Mouse (Mus musculus) midbrain, embryonic 12.5 days (tissue): ENCODE data around the gene Cd2ap. TPM values are rescaled to one million over a fixed set of nuclear protein-coding genes. Genes with fewer than 3 reads are reported as not detected.

Experiments
- ATAC-seq: fragments of 200-750 bp; cut with Nextera tagmentation; 2 replicates; pipeline ENCODE4 v1.8.0; 2017; ENCODE audit warnings: low read depth, moderate TSS enrichment, moderate library complexity; ENCODE audit not compliant: low FRiP score
- H3K27ac ChIP-seq: fragments of 300-500 bp; sonication (generic); replicated peaks from 2 replicates; pipeline ENCODE4 v1.5.1; 2016; ENCODE audit warnings: mild to moderate bottlenecking
- H3K27me3 ChIP-seq: fragments of 300-500 bp; sonication (generic); 2 replicates; pipeline ENCODE4 v1.6.1; 2016; ENCODE audit warnings: mild to moderate bottlenecking
- H3K36me3 ChIP-seq: fragments of 300-500 bp; sonication (generic); 2 replicates; pipeline ENCODE4 v1.6.1; 2016
- H3K4me1 ChIP-seq: fragments of 300-500 bp; sonication (generic); 2 replicates; pipeline ENCODE4 v1.6.1; 2016
- H3K4me2 ChIP-seq: fragments of 300-500 bp; sonication (generic); replicated peaks from 2 replicates; pipeline ENCODE4 v1.6.1; 2016; ENCODE audit warnings: mild to moderate bottlenecking, moderate library complexity
- H3K4me3 ChIP-seq: fragments of 300-500 bp; sonication (generic); 2 replicates; pipeline ENCODE4 v1.5.1; 2016; ENCODE audit warnings: mild to moderate bottlenecking
- H3K9ac ChIP-seq: fragments of 300-500 bp; sonication (generic); replicated peaks from 2 replicates; pipeline ENCODE4 v1.6.1; 2016; ENCODE audit warnings: mild to moderate bottlenecking, moderate library complexity
- H3K9me3 ChIP-seq: fragments of 300-500 bp; sonication (generic); 2 replicates; pipeline ENCODE4 v1.6.1; 2016; ENCODE audit warnings: mild to moderate bottlenecking
- WGBS: fragments of 180-500 bp; shearing (Covaris S2); methylation state at CpG from one replicate; pipeline ENCODE4 v1.1.7; 2016; 5-methylcytosine and 5-hydroxymethylcytosine counted together
- polyA plus RNA-seq: library from polyadenylated mRNA; unstranded; fragments of >200 nt; fragmentation: Nextera tagmentation; extraction: Ambion mirVana; gene quantifications from 2 replicates; pipeline ENCODE4 v1.2.1, GENCODE M21; 2016

Cd2ap gene
- polyA plus RNA-seq, 1 experiment from 2014 or later, result 13.2 TPM

DNA sequence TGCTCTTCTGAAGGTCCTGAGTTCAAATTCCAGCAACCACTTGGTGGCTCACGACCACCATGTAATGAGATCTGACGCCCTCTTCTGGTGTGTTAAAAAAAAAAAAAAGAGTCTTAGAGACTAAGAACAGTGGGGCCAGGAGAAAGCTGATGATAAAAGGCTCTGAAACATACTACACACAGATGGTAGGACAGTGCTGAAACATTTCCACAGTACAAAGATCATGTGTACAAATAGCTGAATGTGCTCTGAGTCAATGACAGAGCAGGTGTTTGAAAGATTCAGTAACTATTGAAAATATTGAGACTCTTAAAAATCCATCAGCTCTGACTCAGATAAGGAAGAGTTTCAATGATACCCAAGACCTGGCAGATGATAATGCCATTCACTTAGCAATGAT, 29.4 kb downstream of the Cd2ap start:
- ATAC-seq, result no peak
- no peaks in the 10 kb centered on the region for H3K4me1 ChIP-seq
- H3K36me3 ChIP-seq, result peaks cover 11% of the 10 kb centered on the region; the same call in 1 of the 2 replicates
- no peak overlapping the region for H3K4me3 ChIP-seq
- no peak overlapping the region for H3K4me2 ChIP-seq
- WGBS, result 86% methylated on average over 2 of the region's 2 CpGs
- H3K27me3 ChIP-seq, result no peaks in the 10 kb centered on the region
- H3K9ac ChIP-seq, result no peak overlapping the region
- H3K9me3 ChIP-seq, result no peaks in the 10 kb centered on the region
- H3K27ac ChIP-seq, result no peak overlapping the region

DNA sequence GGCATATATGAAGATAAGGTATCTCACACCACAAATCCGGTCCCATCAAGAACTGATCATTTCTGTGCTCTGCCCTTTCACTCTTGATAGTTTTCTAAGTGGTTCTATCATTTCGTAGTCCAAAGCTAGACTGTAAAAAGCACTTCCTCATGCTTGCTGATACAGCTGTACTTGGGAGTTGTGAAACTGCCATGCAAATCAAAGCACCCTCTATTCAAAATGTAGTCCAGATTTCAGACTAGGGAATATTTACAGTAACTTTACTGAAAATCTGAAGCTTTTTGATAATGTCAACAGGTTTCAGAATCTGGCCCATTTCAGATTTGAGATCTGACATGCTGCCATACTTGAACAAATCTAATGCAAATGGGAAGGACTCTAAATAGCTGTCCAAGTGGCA, 39.3 kb downstream of the Cd2ap start:
- Histone ChIP-seq H3K4me1 (no peaks in the 10 kb centered on the region), H3K9me3 (no peaks in the 10 kb centered on the region), H3K36me3 (no peaks in the 10 kb centered on the region), H3K9ac (no peak overlapping the region), H3K4me2 (no peak overlapping the region), H3K27ac (no peak overlapping the region), H3K27me3 (no peaks in the 10 kb centered on the region), H3K4me3 (no peak overlapping the region)
- ATAC-seq, result no peak
- WGBS, result 95% methylated on average over 2 of the region's 2 CpGs

DNA sequence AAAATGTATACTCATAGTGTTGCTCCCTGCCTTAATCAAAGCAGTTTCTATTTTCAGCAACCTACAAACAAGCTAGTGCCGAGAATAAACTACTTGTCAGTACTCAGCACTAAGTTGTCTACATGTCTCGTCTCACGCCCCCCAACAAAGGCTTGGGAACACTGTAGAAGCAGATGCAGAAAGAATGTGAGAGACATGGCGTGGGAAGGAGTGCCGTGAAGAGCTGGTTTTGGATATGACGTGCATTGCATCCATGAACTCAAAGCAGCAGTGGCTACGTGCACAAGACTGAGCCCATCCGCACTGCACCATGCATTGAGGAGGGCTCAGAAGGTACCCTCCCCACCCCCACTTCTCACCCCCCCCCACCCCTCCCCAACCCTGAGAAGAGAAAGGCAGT, 53.7 kb downstream of the Cd2ap start:
- Histone ChIP-seq H3K4me2 (no peak overlapping the region), H3K27ac (no peak overlapping the region), H3K27me3 (no peaks in the 10 kb centered on the region), H3K36me3 (0 out of 2 replicates have a peak, but pooled peaks cover 14% of the 10 kb centered on the region), H3K9ac (no peak overlapping the region), H3K4me1 (no peaks in the 10 kb centered on the region), H3K9me3 (no peaks in the 10 kb centered on the region), H3K4me3 (no peak overlapping the region)
- 84% methylated on average over 8 of the region's 8 CpGs for WGBS
- no peak for ATAC-seq

DNA sequence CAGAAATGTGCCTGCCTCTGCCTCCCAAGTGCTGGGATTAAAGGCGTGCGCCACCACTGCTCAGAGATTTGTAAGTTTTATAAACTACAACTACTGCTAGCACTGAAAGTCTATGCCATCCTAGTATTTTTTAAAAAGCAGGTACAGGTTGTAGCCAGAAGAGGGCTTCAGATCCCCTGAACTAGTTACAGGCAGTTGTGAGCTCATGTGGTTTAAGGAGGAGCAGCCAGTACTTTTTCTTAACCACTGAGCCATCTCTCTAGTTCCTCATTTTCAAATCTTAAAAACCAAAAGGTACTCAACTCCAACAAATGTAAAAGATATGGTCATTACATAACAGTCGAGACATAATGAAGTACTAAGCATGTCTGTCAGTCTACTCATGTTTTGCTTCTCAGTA, 61.1 kb downstream of the Cd2ap start:
- Histone ChIP-seq H3K9ac (no peak overlapping the region), H3K27me3 (no peaks in the 10 kb centered on the region), H3K27ac (no peak overlapping the region), H3K4me1 (no peaks in the 10 kb centered on the region), H3K4me2 (no peak overlapping the region), H3K9me3 (no peaks in the 10 kb centered on the region), H3K36me3 (peaks cover 24% of the 10 kb centered on the region; the same call in 1 of the 2 replicates), H3K4me3 (no peak overlapping the region)
- no peak for ATAC-seq
- 90% methylated on average over 3 of the region's 3 CpGs for WGBS

DNA sequence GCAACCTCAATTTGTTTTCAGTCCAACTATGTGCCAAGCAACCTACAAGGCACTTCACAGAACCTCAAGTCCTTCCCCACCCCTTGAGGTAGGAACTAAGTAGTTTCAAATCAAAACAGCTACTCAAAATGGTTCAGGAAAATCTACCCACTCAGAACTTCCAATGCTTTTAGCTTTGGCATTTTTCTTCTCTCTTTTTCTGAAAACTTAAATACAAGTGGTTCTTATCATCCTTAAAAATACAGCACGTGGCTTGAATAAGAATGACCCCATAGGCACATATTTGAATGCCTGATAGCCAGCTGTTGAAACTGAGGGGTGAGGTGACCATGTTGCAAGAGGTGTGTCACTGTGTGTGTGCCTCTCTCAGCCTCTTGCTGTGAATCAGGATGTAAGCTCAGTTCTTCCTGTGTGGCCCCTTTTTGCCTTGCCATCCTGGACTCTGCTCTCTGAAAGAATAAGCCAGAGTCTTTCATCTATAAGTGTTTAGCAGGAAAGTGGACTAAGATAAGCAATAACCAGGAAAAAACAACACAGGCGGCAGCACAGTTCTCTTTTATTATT, 84.0 kb downstream of the Cd2ap start:
- no peak overlapping the region for H3K9ac ChIP-seq
- H3K4me3 ChIP-seq, result no peak overlapping the region
- no peak for ATAC-seq
- WGBS, result 83% methylated on average over 2 of the region's 2 CpGs
- H3K27ac ChIP-seq, result no peak overlapping the region
- no peaks in the 10 kb centered on the region for H3K4me1 ChIP-seq
- H3K27me3 ChIP-seq, result no peaks in the 10 kb centered on the region
- no peak overlapping the region for H3K4me2 ChIP-seq
- peaks cover 2% of the 10 kb centered on the region; the same call in 1 of the 2 replicates for H3K36me3 ChIP-seq
- H3K9me3 ChIP-seq, result no peaks in the 10 kb centered on the region

DNA sequence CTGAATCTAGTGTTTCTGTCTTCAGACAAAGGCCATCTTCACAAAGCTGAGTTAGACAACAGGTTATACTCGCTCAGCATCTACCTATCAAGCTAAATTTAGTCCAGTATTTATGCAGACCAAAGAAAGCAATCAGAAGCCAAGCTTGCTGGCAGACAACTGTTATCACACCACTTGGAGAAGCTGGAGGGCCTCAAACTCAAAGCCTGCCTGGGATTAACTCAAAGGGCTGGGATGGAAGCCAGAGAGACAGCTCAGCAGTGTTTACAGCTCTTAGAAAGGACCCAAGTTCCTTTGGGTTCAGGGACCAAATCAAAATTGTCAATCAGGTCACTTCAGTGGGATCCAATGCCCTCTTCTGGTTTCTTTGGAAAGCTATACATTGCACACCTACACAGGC, 85.7 kb downstream of the Cd2ap start:
- Histone ChIP-seq H3K36me3 (no peaks in the 10 kb centered on the region), H3K9me3 (no peaks in the 10 kb centered on the region), H3K27me3 (no peaks in the 10 kb centered on the region), H3K4me2 (no peak overlapping the region), H3K4me1 (no peaks in the 10 kb centered on the region), H3K27ac (no peak overlapping the region), H3K9ac (no peak overlapping the region), H3K4me3 (no peak overlapping the region)
- WGBS, result 91% methylated on average over 1 of the region's 1 CpGs
- ATAC-seq, result no peak

DNA sequence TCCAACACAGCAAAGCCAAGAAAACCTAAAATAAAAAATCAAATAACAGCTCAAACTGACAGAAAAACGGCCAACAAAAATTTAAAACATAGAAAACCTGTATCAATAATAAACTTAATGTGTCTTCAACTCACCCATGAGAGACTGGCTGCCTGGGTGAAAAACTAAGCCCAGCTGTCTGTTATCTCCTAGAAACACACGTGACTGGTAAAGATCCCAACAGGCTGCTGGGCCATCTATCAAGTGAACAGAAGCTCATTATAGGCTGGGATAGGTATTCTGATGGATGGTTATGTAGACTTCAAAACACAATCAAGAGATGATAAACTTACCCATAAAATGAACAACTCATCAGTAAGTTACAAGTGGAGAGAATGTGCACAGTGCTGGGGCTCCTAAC, 86.7 kb downstream of the Cd2ap start:
- Histone ChIP-seq H3K36me3 (no peaks in the 10 kb centered on the region), H3K4me2 (no peak overlapping the region), H3K27ac (no peak overlapping the region), H3K27me3 (no peaks in the 10 kb centered on the region), H3K4me3 (no peak overlapping the region), H3K4me1 (no peaks in the 10 kb centered on the region), H3K9me3 (no peaks in the 10 kb centered on the region), H3K9ac (no peak overlapping the region)
- ATAC-seq, result no peak
- 94% methylated on average over 2 of the region's 2 CpGs for WGBS

DNA sequence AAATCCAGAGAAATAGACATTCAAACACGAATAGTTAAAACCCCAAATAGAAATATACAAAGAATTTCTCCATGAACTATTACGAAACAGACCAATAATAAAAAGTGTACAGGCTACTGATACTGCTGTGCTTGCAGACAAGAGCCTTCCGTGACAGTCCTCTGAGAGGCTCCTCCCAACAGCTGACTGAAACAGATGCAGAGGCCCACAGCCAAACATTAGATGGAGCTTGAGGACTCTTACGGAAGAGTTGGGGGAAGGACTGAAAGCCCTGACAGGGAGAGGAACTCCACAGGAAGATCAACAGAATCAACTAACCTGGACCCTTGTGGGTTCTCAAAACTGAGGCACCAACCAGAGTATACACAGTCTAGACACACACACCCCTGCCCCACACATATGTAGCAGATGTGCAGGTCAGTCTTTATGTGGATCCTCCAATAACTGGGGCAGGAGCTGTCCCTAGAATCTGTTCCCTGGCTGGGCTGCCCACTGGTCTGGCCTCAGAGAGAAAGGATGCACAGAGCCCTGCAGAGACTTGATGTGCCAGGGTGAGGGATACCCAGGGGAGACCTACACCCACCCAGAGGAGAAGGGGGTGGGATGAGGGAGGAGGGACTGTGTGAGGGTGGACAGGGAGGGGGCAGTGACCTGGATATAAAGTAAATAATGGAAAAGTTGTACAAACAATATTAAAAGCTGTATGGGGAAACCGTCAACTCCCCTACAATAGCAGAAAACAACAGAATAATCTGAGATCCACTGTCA, 87.6 kb downstream of the Cd2ap start:
- Histone ChIP-seq H3K4me2 (no peak overlapping the region), H3K27me3 (no peaks in the 10 kb centered on the region), H3K4me3 (no peak overlapping the region), H3K36me3 (no peaks in the 10 kb centered on the region), H3K9ac (no peak overlapping the region), H3K27ac (no peak overlapping the region), H3K9me3 (no peaks in the 10 kb centered on the region), H3K4me1 (no peaks in the 10 kb centered on the region)
- ATAC-seq, result no peak
- WGBS, result 94% methylated on average over 5 of the region's 5 CpGs

DNA sequence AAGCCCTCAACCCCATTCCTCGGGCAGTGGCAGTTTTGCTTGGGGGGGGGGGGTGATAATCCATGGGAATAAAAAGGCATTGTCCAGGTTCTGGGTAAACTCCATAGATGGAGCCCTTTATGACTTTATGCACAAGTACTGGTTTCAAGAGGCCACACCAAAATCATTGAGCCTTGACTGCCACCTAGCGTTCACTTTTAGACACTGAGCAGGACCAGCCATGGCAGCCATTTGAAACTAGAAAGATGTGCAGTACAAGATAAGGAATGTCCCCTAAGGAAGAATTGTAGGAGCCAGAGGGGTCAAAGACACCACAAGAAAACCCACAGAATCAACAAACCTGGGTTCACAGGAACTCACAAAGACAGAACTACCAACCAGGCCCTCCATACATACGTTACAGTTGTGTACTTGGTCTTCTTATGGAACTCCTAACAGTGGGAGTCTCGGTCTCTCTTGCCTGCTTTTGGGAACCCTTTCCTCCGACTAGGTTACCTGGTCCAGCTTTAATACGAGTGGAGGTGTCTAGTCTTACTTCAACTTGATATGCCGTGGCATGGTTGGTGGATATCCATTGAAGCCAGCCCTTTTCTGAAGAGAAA, 94.2 kb downstream of the Cd2ap start:
- Histone ChIP-seq H3K27ac (no peak overlapping the region), H3K4me1 (no peaks in the 10 kb centered on the region), H3K9me3 (no peaks in the 10 kb centered on the region), H3K4me2 (no peak overlapping the region), H3K36me3 (no peaks in the 10 kb centered on the region), H3K27me3 (no peaks in the 10 kb centered on the region), H3K4me3 (no peak overlapping the region), H3K9ac (no peak overlapping the region)
- peak; percentile 83 for ATAC-seq
- 50% methylated on average over 7 of the region's 7 CpGs for WGBS

DNA sequence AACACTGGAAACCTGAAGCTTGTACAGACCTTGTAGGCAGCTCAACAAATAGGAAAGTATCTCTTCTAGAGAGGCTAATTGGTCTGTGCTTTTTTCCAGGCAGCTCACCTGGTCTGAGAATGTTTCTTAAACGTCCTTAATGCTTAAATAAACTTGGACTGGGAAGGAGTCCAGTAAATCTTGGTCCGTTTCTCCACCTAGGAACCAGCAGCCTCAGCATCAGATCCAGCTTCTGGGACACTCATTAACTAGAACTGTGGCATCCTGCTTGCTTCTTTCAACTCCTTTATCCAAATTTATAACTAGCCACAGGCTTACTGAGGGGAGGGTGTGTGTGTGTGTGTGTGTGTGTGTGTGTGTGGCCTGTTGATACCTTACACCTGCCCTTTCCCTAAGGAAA, 122.7 kb downstream of the Cd2ap start:
- ATAC-seq, result no peak
- no peaks in the 10 kb centered on the region for H3K36me3 ChIP-seq
- H3K9me3 ChIP-seq, result no peaks in the 10 kb centered on the region
- H3K4me3 ChIP-seq, result no peak overlapping the region
- 55% methylated on average over 2 of the region's 2 CpGs for WGBS
- H3K27me3 ChIP-seq, result no peaks in the 10 kb centered on the region
- no peak overlapping the region for H3K9ac ChIP-seq
- no peak overlapping the region for H3K4me2 ChIP-seq
- no peaks in the 10 kb centered on the region for H3K4me1 ChIP-seq
- H3K27ac ChIP-seq, result no peak overlapping the region

DNA sequence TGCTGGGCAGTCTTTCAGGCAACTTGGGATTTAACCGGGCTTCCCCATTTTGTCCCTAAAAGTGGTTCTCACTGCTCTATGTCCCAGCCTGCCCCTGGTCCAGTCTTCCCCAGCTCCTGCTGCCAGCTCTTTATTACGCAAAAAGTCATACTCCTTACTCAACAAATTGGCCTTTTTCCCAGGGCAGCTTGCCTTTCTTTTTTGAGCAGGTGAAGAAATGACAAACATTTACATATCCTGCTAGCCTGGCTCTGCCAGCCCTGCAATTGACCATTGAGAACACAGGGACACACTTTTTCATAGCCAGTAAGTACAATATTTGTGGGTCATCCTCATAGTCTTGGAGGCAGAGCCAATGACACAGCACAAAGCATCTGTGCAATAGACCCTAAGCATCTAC, 124.3 kb downstream of the Cd2ap start:
- WGBS, result 94% methylated on average over 2 of the region's 2 CpGs

DNA sequence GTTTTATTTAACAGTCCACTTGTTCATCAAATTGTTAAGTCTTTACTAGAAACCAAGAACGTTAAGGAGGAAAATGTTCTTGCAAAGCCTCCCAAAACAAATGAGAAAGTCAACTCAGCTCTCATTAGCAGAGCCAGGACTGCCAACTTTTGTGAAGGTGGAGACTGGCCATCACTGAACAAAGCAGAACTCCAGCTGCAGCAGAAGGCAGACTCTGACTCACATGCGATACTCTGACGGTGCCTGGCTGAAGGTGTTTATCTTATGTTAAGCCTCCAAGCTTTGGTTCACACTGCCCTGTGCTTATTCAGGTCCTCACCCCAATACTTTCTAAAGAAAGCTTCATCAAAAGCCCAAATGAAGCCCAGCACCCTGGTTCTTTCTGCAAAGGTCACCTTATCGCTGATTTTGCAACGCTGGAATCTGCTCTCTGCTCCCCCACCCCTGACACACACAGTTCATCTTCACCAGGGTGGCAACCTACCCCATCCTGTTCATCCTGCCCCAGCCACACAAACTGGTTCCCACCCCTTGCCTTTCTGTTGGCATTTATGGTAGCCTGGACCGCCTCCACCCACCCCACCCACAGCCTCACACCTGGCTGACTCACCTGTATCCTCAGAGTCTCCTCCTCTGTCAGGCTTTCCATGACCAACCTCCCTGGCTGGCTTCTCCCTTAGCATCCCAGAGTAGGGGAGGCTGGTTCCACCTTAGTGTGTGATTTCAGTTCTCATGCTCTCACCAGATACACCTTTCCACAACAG, 130.6 kb downstream of the Cd2ap start:
- no peak overlapping the region for H3K4me3 ChIP-seq
- no peak overlapping the region for H3K27ac ChIP-seq
- no peaks in the 10 kb centered on the region for H3K4me1 ChIP-seq
- H3K36me3 ChIP-seq, result no peaks in the 10 kb centered on the region
- no peaks in the 10 kb centered on the region for H3K9me3 ChIP-seq
- 86% methylated on average over 6 of the region's 6 CpGs for WGBS
- H3K9ac ChIP-seq, result no peak overlapping the region
- ATAC-seq, result no peak
- no peak overlapping the region for H3K4me2 ChIP-seq
- H3K27me3 ChIP-seq, result no peaks in the 10 kb centered on the region

More for the DNA sequence above, 124.3 kb downstream of the Cd2ap start:
- H3K27ac ChIP-seq, result no peak overlapping the region
- no peaks in the 10 kb centered on the region for H3K27me3 ChIP-seq
- no peak overlapping the region for H3K4me3 ChIP-seq
- no peaks in the 10 kb centered on the region for H3K9me3 ChIP-seq
- no peaks in the 10 kb centered on the region for H3K36me3 ChIP-seq
- no peak overlapping the region for H3K9ac ChIP-seq
- H3K4me1 ChIP-seq, result no peaks in the 10 kb centered on the region
- no peak for ATAC-seq
- no peak overlapping the region for H3K4me2 ChIP-seq
